Mouse (Mus musculus): Measurements from ENCODE around the gene Capns1. TPM values are rescaled to one million over a fixed set of nuclear protein-coding genes. Genes with fewer than 3 reads are reported as not detected.
A peak's percentile ranks its signal among the peaks of the same experiment; 100 is the strongest.
"Not testable (repeated sequence)": the region's sequence is repeated elsewhere in the genome, so short reads cannot be mapped to it uniquely, and the experiment has no call there.

Gene Capns1
- polyA plus RNA-seq, 1 experiment from 2014 or later, result 36.2 TPM

- Histone ChIP-seq H3K4me3 (replicated peaks) (peak overlapping the region; percentile 79), H3K36me3 (replicated peaks) (peaks cover 46% of the 10 kb centered on the region), H3K4me1 (replicated peaks) (peaks cover 38% of the 10 kb centered on the region), H3K27me3 (no peaks in the 10 kb centered on the region), H3K4me2 (peak overlapping the region; percentile 88), H3K9me3 (replicated peaks) (no peaks in the 10 kb centered on the region), H3K9ac (peak overlapping the region; percentile 85), H3K27ac (replicated peaks) (peak overlapping the region; percentile 87)
- no peak for ATAC-seq (ENCODE audit: insufficient read depth)
- 54% methylated on average over 9 of the region's 9 CpGs for WGBS (ENCODE audit: insufficient replicate concordance)
These were observed 5.6 kb downstream of the Capns1 start for GRCm38 (mm10) chr7:30193013-30193412.

GRCm38 (mm10) chr7:30192088-30192487, 6.5 kb downstream of the Capns1 start:
- peaks cover 56% of the 10 kb centered on the region for H3K36me3 ChIP-seq (replicated peaks)
- no peak overlapping the region for H3K4me3 ChIP-seq (replicated peaks)
- peaks cover 37% of the 10 kb centered on the region for H3K4me1 ChIP-seq (replicated peaks)
- 84% methylated on average over 12 of the region's 12 CpGs for WGBS (ENCODE audit: insufficient replicate concordance)
- H3K4me2 ChIP-seq, result no peak overlapping the region
- H3K9ac ChIP-seq, result no peak overlapping the region
- no peaks in the 10 kb centered on the region for H3K27me3 ChIP-seq
- no peak overlapping the region for H3K27ac ChIP-seq (replicated peaks)
- ATAC-seq (ENCODE audit: insufficient read depth), result no peak
- H3K9me3 ChIP-seq (replicated peaks), result no peaks in the 10 kb centered on the region

GRCm38 (mm10) chr7:30189116-30189491, 9.5 kb downstream of the Capns1 start:
- Histone ChIP-seq H3K9ac (no peak overlapping the region), H3K4me2 (no peak overlapping the region), H3K27ac (replicated peaks) (no peak overlapping the region), H3K9me3 (replicated peaks) (no peaks in the 10 kb centered on the region), H3K36me3 (replicated peaks) (peaks cover 75% of the 10 kb centered on the region), H3K27me3 (no peaks in the 10 kb centered on the region), H3K4me1 (replicated peaks) (peaks cover 24% of the 10 kb centered on the region), H3K4me3 (replicated peaks) (no peak overlapping the region)
- no peak for ATAC-seq (ENCODE audit: insufficient read depth)
- WGBS (ENCODE audit: insufficient replicate concordance), result 71% methylated on average over 4 of the region's 4 CpGs

DNA sequence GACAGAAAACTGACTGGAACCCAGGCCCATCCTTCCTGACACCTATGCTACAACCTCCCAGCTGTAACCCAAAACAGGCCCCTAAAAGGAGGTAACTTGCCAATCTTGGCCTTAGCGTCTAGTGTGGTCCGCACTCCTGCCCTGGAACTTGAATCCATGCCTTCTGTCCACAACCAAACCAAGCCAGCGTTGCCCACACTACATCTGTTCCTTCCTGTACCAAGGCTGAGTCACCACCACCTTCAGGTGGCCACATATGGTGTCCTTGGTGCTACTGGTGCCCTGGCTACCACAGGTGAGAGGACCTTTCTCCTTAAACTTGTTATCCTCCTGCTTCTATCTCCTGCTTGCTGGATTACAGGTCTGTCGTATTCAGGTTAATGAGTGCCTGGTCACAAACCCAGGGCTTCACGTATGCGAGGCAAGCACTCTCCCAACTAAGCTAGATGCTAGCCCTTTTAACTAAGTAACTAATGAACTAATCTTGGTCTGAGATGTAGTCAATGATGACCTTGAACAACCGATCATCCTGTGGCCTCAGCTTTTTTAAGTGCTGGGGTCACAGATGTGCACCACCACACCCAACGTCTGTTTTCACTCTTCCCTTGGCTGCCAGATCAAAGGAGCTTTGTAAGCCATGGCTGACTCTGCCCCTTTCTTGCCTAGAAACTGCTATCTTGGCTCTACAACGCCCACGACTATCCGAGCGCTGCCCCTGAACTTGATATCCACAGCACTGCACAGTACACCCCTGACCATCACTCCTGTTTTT, 10.1 kb downstream of the Capns1 start:
- peaks cover 24% of the 10 kb centered on the region for H3K4me1 ChIP-seq (replicated peaks)
- no peak overlapping the region for H3K4me2 ChIP-seq
- H3K27me3 ChIP-seq, result no peaks in the 10 kb centered on the region
- no peak for ATAC-seq (ENCODE audit: insufficient read depth)
- no peaks in the 10 kb centered on the region for H3K9me3 ChIP-seq (replicated peaks)
- H3K4me3 ChIP-seq (replicated peaks), result no peak overlapping the region
- WGBS (ENCODE audit: insufficient replicate concordance), result 76% methylated on average over 12 of the region's 12 CpGs
- no peak overlapping the region for H3K27ac ChIP-seq (replicated peaks)
- no peak overlapping the region for H3K9ac ChIP-seq
- H3K36me3 ChIP-seq (replicated peaks), result peaks cover 75% of the 10 kb centered on the region

- H3K4me3 ChIP-seq (replicated peaks), result no peak overlapping the region
- peaks cover 45% of the 10 kb centered on the region for H3K36me3 ChIP-seq (replicated peaks)
- no peaks in the 10 kb centered on the region for H3K9me3 ChIP-seq (replicated peaks)
- ATAC-seq (ENCODE audit: insufficient read depth), result no peak
- peaks cover 17% of the 10 kb centered on the region for H3K4me1 ChIP-seq (replicated peaks)
- H3K4me2 ChIP-seq, result peak overlapping the region; percentile 66; the same call in 1 of the 2 replicates
- WGBS (ENCODE audit: insufficient replicate concordance), result 74% methylated on average over 13 of the region's 13 CpGs
- H3K27me3 ChIP-seq, result no peaks in the 10 kb centered on the region
- no peak overlapping the region for H3K27ac ChIP-seq (replicated peaks)
- no peak overlapping the region for H3K9ac ChIP-seq
These were observed 13.8 kb downstream of the Capns1 start for GRCm38 (mm10) chr7:30184641-30185348.

DNA sequence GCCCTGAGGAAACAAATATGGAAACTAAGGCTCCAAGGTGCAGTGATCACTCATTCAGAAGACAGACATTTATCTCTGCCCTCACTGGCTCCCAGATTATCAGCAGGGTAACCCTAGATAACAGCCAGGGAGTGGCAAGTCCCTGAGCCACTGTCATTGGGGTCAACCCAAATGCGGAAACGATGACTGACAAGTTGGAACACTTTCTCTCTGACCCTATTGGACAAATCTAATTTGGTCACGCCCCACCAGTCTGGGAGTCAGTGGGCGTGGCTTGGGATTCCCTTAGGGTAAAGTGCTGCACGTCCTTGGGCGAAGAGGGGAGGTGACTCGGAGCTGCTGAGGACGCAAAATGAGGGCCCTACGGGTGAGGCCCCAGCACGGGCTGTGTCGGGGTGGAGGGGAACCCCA, 14.7 kb downstream of the Capns1 start, which contains the start of gene Cox7a1:
TSS of gene Cox7a1 (plus strand) at position 266 of the 411 bp plus-strand sequence.
- WGBS (ENCODE audit: insufficient replicate concordance), result 0% methylated on average over 11 of the region's 11 CpGs
- peaks cover 38% of the 10 kb centered on the region for H3K36me3 ChIP-seq (replicated peaks)
- peak within 1 kb of the TSS; percentile 66 for H3K4me2 ChIP-seq
- no peaks in the 10 kb centered on the region for H3K9me3 ChIP-seq (replicated peaks)
- H3K9ac ChIP-seq, result no peak within 1 kb of the TSS
- peak; percentile 84 for ATAC-seq (ENCODE audit: insufficient read depth)
- no peaks in the 10 kb centered on the region for H3K27me3 ChIP-seq
- H3K27ac ChIP-seq (replicated peaks), result 0 out of 2 replicates have a peak within 1 kb of the TSS, but pooled peaks have one; percentile 2
- H3K4me1 ChIP-seq (replicated peaks), result peaks cover 17% of the 10 kb centered on the region
- H3K4me3 ChIP-seq (replicated peaks), result peak within 1 kb of the TSS; percentile 37

- not testable (repeated sequence) for H3K9ac ChIP-seq; H3K27me3 ChIP-seq; H3K4me3 ChIP-seq (replicated peaks); H3K27ac ChIP-seq (replicated peaks); ATAC-seq (ENCODE audit: insufficient read depth); H3K9me3 ChIP-seq (replicated peaks)
- peaks cover 33% of the 10 kb centered on the region for H3K36me3 ChIP-seq (replicated peaks)
- H3K4me1 ChIP-seq (replicated peaks), result peaks cover 17% of the 10 kb centered on the region
- 68% methylated on average over 7 of the region's 7 CpGs for WGBS (ENCODE audit: insufficient replicate concordance)
- H3K4me2 ChIP-seq, result peak overlapping the region; percentile 66
These were observed 15.4 kb downstream of the Capns1 start for GRCm38 (mm10) chr7:30183189-30183588.

DNA sequence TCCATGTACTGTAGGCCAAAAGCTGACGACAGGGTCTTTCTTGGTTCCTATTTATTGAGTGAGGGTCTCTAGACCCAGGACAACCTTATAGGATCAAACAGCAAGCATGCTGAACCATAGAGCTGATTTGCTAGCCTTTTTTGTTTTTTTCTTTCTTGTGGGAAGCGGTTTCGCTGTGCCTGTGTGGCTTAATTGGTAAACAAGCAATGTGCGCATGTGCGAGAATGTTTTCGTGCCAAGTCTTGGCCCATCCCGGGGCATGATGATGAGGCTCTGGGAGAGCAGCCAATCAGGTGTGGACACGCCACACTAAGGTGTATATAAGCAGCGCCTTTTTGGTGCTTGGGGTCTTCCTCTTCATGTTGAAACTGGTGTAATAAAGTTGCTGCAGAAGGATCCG, 16.7 kb downstream of the Capns1 start:
- ATAC-seq (ENCODE audit: insufficient read depth); H3K27ac ChIP-seq (replicated peaks): not testable (repeated sequence)

DNA sequence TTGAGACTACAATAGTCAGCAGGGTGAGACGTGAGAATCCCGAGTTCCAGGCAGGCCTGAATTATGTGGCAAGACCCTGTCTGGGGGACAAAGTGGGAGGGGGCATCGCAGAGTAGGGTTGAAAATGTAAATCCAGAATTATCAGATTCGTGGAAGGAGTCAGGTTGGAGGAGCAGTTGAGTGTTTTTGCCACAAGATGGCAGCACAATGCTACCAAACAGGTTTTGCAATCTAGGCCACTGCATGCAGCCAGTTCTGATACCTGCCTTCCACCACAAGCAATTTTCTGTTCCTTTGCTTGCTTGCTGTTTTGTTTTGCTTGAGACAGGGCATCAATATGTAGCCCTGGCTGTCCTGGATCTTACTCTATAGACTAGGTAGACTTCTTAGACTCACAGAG, 17.3 kb downstream of the Capns1 start:
- H3K27ac ChIP-seq (replicated peaks), result no peak overlapping the region
- H3K27me3 ChIP-seq, result no peaks in the 10 kb centered on the region
- H3K36me3 ChIP-seq (replicated peaks), result peaks cover 21% of the 10 kb centered on the region
- no peak for ATAC-seq (ENCODE audit: insufficient read depth)
- WGBS (ENCODE audit: insufficient replicate concordance), result 1% methylated on average over 4 of the region's 4 CpGs
- H3K9ac ChIP-seq, result no peak overlapping the region
- H3K4me3 ChIP-seq (replicated peaks), result no peak overlapping the region
- no peak overlapping the region for H3K4me2 ChIP-seq
- H3K4me1 ChIP-seq (replicated peaks), result peaks cover 17% of the 10 kb centered on the region
- no peaks in the 10 kb centered on the region for H3K9me3 ChIP-seq (replicated peaks)

More for the DNA sequence above, 16.7 kb downstream of the Capns1 start:
- H3K4me3 ChIP-seq (replicated peaks); H3K9ac ChIP-seq; H3K9me3 ChIP-seq (replicated peaks); H3K27me3 ChIP-seq; H3K4me2 ChIP-seq: not testable (repeated sequence)
- peaks cover 27% of the 10 kb centered on the region for H3K36me3 ChIP-seq (replicated peaks)
- peaks cover 17% of the 10 kb centered on the region for H3K4me1 ChIP-seq (replicated peaks)
- 81% methylated on average over 10 of the region's 10 CpGs for WGBS (ENCODE audit: insufficient replicate concordance)

GRCm38 (mm10) chr7:30178256-30178655, 20.4 kb downstream of the Capns1 start:
- Histone ChIP-seq H3K4me2 (no peak overlapping the region), H3K4me1 (replicated peaks) (no peaks in the 10 kb centered on the region), H3K9ac (no peak overlapping the region), H3K27me3 (no peaks in the 10 kb centered on the region), H3K4me3 (replicated peaks) (no peak overlapping the region), H3K27ac (replicated peaks) (no peak overlapping the region), H3K9me3 (replicated peaks) (no peaks in the 10 kb centered on the region), H3K36me3 (replicated peaks) (peaks cover 9% of the 10 kb centered on the region)
- WGBS (ENCODE audit: insufficient replicate concordance), result 76% methylated on average over 11 of the region's 11 CpGs
- ATAC-seq (ENCODE audit: insufficient read depth), result no peak

DNA sequence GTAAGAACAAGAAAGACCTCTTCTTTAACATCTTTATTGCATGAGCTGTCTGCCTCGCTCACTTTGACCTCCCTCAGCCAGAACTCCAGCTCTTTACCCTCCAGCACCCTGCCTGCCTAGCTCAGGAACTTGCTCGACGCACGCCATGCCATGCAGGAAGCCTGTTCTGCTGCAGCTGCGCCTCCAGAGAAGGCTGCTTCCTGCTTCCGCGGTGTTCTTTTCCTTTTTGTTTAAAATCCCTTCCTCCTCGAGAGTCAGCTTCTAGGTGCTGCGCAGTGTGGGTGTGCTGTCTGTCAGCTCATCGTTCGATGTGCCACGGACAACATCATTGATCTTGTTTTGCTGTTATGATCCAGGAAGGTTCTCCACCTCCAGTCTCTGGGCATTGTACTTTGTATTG, 22.1 kb downstream of the Capns1 start:
- 44% methylated on average over 12 of the region's 12 CpGs for WGBS (ENCODE audit: insufficient replicate concordance)
- Histone ChIP-seq H3K4me1 (replicated peaks) (no peaks in the 10 kb centered on the region), H3K4me2 (no peak overlapping the region), H3K27me3 (no peaks in the 10 kb centered on the region), H3K27ac (replicated peaks) (no peak overlapping the region), H3K9me3 (replicated peaks) (no peaks in the 10 kb centered on the region), H3K36me3 (replicated peaks) (peaks cover 9% of the 10 kb centered on the region), H3K4me3 (replicated peaks) (no peak overlapping the region), H3K9ac (no peak overlapping the region)
- no peak for ATAC-seq (ENCODE audit: insufficient read depth)

Measured in liver, embryonic 15.5 days (tissue).